Mouse (Mus musculus) forebrain, embryonic 12.5 days (tissue): ENCODE data around the gene Fam208b. TPM values are rescaled to one million over a fixed set of nuclear protein-coding genes. Genes with fewer than 3 reads are reported as not detected.

Experiments used
- ATAC-seq: fragments of 200-750 bp; cut with Nextera tagmentation; 2 replicates; pipeline ENCODE4 v1.8.0; 2017; ENCODE audit warnings: moderate TSS enrichment; ENCODE audit not compliant: low FRiP score
- H3K27ac ChIP-seq: fragments of 300-500 bp; sonication (generic); 2 replicates; pipeline ENCODE4 v1.5.1; 2016; ENCODE audit warnings: mild to moderate bottlenecking
- H3K27me3 ChIP-seq: fragments of 300-500 bp; sonication (generic); 2 replicates; pipeline ENCODE4 v1.6.1; 2016; ENCODE audit warnings: mild to moderate bottlenecking
- H3K36me3 ChIP-seq: fragments of 300-500 bp; sonication (generic); replicated peaks from 2 replicates; pipeline ENCODE4 v1.6.1; 2016; ENCODE audit warnings: mild to moderate bottlenecking
- H3K4me1 ChIP-seq: fragments of 300-500 bp; sonication (generic); 2 replicates; pipeline ENCODE4 v1.6.1; 2016
- H3K4me2 ChIP-seq: fragments of 300-500 bp; sonication (generic); 2 replicates; pipeline ENCODE4 v1.6.1; 2016; ENCODE audit warnings: mild to moderate bottlenecking, moderate library complexity
- H3K4me3 ChIP-seq: fragments of 300-500 bp; sonication (generic); replicated peaks from 2 replicates; pipeline ENCODE4 v1.5.1; 2016; ENCODE audit warnings: mild to moderate bottlenecking
- H3K9ac ChIP-seq: fragments of 300-500 bp; sonication (generic); 2 replicates; pipeline ENCODE4 v1.6.1; 2016; ENCODE audit warnings: mild to moderate bottlenecking
- H3K9me3 ChIP-seq: fragments of 300-500 bp; sonication (generic); 2 replicates; pipeline ENCODE4 v1.6.1; 2016
- WGBS: fragments of 180-500 bp; shearing (Covaris S2); methylation state at CpG from one replicate; pipeline ENCODE4 v1.1.7; 2016; 5-methylcytosine and 5-hydroxymethylcytosine counted together
- polyA plus RNA-seq: library from polyadenylated mRNA; unstranded; fragments of >200 nt; fragmentation: Nextera tagmentation; extraction: Ambion mirVana; gene quantifications from 2 replicates; pipeline ENCODE4 v1.2.1, GENCODE M21; 2016

The Fam208b gene
- polyA plus RNA-seq, 1 experiment from 2014 or later = 26.1 TPM

GRCm38 (mm10) chr13:3633895-3634811, 23.2 kb upstream of the Fam208b start, which contains the start of gene Asb13:
Asb13 (plus strand) TSS chr13:3634032.
- Histone ChIP-seq H3K9me3 (no peaks in the 10 kb centered on the region), H3K4me3 (peak within 1 kb of the TSS; percentile 72), H3K36me3 (no peaks in the 10 kb centered on the region), H3K27ac (no peak within 1 kb of the TSS), H3K9ac (peak within 1 kb of the TSS; percentile 75), H3K27me3 (0 out of 2 replicates have a peak, but pooled peaks cover 3% of the 10 kb centered on the region), H3K4me1 (no peaks in the 10 kb centered on the region), H3K4me2 (peak within 1 kb of the TSS; percentile 69)
- peak; percentile 95 for ATAC-seq
- WGBS = under 1% methylated on average over 47 of the region's 47 CpGs

DNA sequence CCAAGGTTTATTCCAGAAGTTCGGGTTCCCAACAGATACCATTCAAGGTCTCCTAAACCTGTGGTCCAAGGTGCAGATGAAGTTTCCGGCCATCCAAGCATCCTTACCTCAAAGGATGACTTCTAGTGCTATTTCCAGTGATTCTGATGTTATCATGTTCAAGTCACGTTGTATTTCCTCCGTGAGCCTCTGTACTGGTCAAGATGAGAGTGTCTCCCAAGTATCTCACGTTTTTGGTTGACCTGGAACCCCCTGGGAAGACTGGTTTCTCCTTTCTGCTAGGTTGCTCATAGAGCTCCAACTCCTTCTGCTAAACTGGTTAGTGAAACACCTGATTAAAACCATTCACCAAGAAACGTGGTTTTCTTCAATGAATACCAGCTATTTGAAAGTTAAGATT, 22.2 kb upstream of the Fam208b start:
- Histone ChIP-seq H3K4me2 (no peak overlapping the region), H3K9me3 (no peaks in the 10 kb centered on the region), H3K36me3 (no peaks in the 10 kb centered on the region), H3K4me1 (no peaks in the 10 kb centered on the region), H3K9ac (no peak overlapping the region), H3K27ac (no peak overlapping the region), H3K4me3 (no peak overlapping the region), H3K27me3 (0 out of 2 replicates have a peak, but pooled peaks cover 3% of the 10 kb centered on the region)
- ATAC-seq = no peak
- WGBS = 41% methylated on average over 6 of the region's 6 CpGs

DNA sequence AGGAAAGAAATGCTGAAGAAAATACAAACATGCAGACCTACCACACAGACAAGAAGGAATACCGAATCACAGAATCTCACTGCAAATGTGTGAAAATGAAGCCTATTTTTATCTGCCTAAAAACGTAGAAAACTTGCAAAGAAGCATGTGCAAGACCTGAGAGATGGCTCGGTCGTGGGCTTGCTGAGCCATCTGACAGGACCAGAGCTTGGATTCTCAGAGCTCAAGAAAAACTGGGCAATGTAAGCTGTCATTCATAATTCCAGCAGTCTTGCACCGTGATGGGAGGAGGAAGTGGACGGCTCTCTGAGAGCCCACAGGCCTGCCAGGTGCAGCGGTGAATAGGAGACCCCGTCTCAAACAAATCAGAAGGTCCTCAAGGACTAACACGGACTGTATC, 21.6 kb upstream of the Fam208b start:
- 89% methylated on average over 9 of the region's 9 CpGs for WGBS

DNA sequence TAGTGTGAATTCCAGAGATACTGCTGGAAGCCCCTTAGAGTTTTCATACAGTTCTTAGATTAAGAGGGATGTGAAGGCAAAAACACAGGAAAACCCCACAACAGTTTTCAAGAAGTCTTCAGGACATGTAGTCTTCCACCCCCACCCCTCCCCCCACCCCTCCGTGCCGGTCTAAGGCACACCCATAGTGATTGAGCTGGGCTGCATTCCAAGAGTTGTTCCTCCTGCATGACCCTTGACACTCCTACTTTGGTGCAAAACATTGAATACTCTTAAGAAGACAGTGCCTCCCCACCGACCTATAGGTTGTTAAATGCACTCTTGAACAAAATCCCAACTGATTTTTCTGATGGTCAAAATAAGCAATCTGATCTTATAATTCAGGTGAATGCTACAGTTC, 17.2 kb upstream of the Fam208b start:
- Histone ChIP-seq H3K4me1 (no peaks in the 10 kb centered on the region), H3K4me2 (no peak overlapping the region), H3K36me3 (no peaks in the 10 kb centered on the region), H3K27me3 (0 out of 2 replicates have a peak, but pooled peaks cover 3% of the 10 kb centered on the region), H3K27ac (no peak overlapping the region), H3K9ac (no peak overlapping the region), H3K9me3 (no peaks in the 10 kb centered on the region), H3K4me3 (no peak overlapping the region)
- no peak for ATAC-seq
- 41% methylated on average over 3 of the region's 3 CpGs for whole genome bisulfite sequencing

More for the DNA sequence above, 21.6 kb upstream of the Fam208b start:
- no peak overlapping the region for H3K9ac ChIP-seq
- no peak for ATAC-seq
- no peak overlapping the region for H3K4me2 ChIP-seq
- H3K9me3 ChIP-seq = no peaks in the 10 kb centered on the region
- no peaks in the 10 kb centered on the region for H3K4me1 ChIP-seq
- no peak overlapping the region for H3K4me3 ChIP-seq
- no peak overlapping the region for H3K27ac ChIP-seq
- H3K27me3 ChIP-seq = 0 out of 2 replicates have a peak, but pooled peaks cover 3% of the 10 kb centered on the region
- no peaks in the 10 kb centered on the region for H3K36me3 ChIP-seq

DNA sequence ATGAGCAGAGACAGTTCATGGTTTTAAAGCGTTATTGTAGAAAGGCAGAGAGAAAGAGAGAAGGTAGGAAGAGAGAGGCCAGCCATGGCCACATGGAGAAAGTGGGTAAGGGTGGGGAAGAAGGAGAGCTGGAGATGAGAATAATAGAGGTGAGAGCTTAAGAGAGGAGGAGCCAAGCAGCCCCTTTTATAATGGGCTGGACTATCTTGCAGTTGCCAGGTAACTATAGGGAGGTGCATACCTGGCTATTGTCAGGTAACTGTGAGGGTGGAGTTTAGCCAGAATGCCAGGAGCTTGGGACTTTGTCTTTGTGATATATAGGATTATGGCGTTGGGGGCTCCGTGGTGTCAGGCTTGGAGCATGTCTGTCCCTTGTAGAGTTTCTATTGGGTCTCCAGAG, 16.2 kb upstream of the Fam208b start:
- no peaks in the 10 kb centered on the region for H3K9me3 ChIP-seq
- H3K4me2 ChIP-seq = no peak overlapping the region
- H3K36me3 ChIP-seq = no peaks in the 10 kb centered on the region
- no peak overlapping the region for H3K4me3 ChIP-seq
- no peaks in the 10 kb centered on the region for H3K4me1 ChIP-seq
- ATAC-seq = no peak
- H3K27ac ChIP-seq = no peak overlapping the region
- WGBS = 62% methylated on average over 3 of the region's 3 CpGs
- no peaks in the 10 kb centered on the region for H3K27me3 ChIP-seq
- H3K9ac ChIP-seq = no peak overlapping the region

DNA sequence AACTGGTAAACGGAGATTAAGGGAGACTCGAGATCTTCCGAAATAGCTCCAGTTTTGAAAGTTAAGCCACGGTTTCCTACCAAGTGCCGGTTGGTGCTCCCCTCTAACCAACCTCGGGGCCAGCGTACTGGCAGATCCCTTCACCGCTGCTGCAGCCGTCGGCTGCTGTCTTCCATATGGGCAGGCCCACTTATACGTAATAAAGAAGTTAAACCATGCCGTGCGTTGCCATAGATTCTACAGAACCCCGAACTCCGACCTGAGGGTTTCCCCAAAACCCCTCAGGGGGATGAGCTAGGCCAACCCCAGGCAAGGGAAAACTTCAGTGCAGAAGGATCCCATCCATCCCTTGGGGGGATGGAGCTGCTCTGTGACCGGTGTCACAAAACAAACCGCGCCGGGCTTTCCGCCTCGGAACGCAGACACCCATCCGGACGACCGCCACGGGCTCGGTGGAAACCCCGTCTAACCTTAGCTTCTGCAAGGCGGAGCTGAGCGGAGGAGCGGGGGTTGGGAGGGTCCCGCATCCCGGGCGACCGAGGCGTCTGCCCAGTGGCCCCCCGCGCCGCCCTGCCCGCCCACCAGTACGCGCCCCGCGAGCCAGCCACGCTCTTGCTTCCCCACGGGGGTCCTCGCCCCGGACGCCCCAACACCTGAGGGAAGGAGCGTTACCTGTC, 652 bp downstream of the Fam208b start:
- Histone ChIP-seq H3K4me3 (peak overlapping the region; percentile 93), H3K4me1 (peaks cover 3% of the 10 kb centered on the region; the same call in 1 of the 2 replicates), H3K4me2 (peak overlapping the region; percentile 76), H3K27me3 (0 out of 2 replicates have a peak, but pooled peaks cover 7% of the 10 kb centered on the region), H3K9me3 (0 out of 2 replicates have a peak, but pooled peaks cover 2% of the 10 kb centered on the region), H3K36me3 (no peaks in the 10 kb centered on the region), H3K9ac (peak overlapping the region; percentile 85), H3K27ac (peak overlapping the region; percentile 95)
- ATAC-seq = peak; percentile 55
- WGBS = under 1% methylated on average over 41 of the region's 50 CpGs

GRCm38 (mm10) chr13:3609780-3610117, 1.2 kb downstream of the Fam208b start:
- Histone ChIP-seq H3K27ac (no peak overlapping the region; the same call in 1 of the 2 replicates), H3K4me3 (peak overlapping the region; percentile 93), H3K27me3 (0 out of 2 replicates have a peak, but pooled peaks cover 7% of the 10 kb centered on the region), H3K9ac (peak overlapping the region; percentile 85), H3K4me2 (peak overlapping the region; percentile 76), H3K9me3 (0 out of 2 replicates have a peak, but pooled peaks cover 2% of the 10 kb centered on the region), H3K36me3 (no peaks in the 10 kb centered on the region), H3K4me1 (peaks cover 3% of the 10 kb centered on the region; the same call in 1 of the 2 replicates)
- 24% methylated on average over 8 of the region's 8 CpGs for WGBS
- ATAC-seq = no peak

DNA sequence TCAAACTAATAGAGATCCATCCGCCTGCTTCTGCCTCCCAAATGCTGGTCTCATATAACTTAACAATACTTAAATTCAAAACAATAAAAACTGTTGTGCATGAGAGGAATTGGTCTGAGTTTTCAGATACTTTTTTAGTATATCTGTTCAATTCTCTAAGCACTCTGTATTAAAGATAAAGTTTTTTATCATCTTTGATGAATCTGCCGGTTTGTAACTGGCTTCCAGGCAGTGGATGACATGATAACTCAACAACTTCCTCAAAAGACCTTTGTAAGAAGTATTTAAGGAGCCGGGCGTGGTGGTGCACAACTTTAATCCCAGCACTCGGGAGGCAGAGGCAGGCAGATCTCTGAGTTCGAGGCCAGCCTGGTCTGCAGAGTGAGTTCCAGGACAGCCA, 14.7 kb downstream of the Fam208b start:
- H3K4me2 ChIP-seq = no peak overlapping the region
- no peak overlapping the region for H3K27ac ChIP-seq
- 96% methylated on average over 6 of the region's 6 CpGs for WGBS
- ATAC-seq = no peak
- no peak overlapping the region for H3K4me3 ChIP-seq
- no peak overlapping the region for H3K9ac ChIP-seq
- H3K9me3 ChIP-seq = no peaks in the 10 kb centered on the region
- no peaks in the 10 kb centered on the region for H3K27me3 ChIP-seq
- H3K36me3 ChIP-seq = peaks cover 44% of the 10 kb centered on the region
- no peaks in the 10 kb centered on the region for H3K4me1 ChIP-seq

- H3K27ac ChIP-seq = no peak overlapping the region
- peaks cover 53% of the 10 kb centered on the region for H3K36me3 ChIP-seq
- no peak overlapping the region for H3K4me2 ChIP-seq
- 91% methylated on average over 1 of the region's 1 CpGs for WGBS
- H3K27me3 ChIP-seq = no peaks in the 10 kb centered on the region
- H3K9me3 ChIP-seq = no peaks in the 10 kb centered on the region
- H3K4me3 ChIP-seq = no peak overlapping the region
- H3K9ac ChIP-seq = no peak overlapping the region
- no peaks in the 10 kb centered on the region for H3K4me1 ChIP-seq
- ATAC-seq = no peak
Observed at GRCm38 (mm10) chr13:3594311-3594710, 16.6 kb downstream of the Fam208b start.

DNA sequence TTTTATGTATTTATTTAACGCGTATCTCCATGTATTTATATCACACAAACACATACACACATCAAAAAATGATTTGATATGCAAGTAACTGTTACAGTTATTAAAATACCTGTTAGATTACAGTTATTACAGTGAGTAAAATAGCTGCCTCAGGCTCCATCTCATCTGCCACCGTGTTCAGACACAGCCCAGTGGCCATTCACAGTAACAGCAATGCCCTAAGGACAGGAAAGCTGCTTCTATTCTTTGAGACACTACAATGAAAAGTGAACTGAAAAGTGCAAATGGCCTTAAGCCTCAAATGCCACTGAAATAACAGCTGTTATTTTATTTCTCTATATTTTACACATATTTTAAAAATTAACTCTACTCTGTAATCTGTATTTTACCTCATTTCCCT, 20.1 kb downstream of the Fam208b start:
- Histone ChIP-seq H3K4me2 (no peak overlapping the region), H3K27me3 (no peaks in the 10 kb centered on the region), H3K4me1 (no peaks in the 10 kb centered on the region), H3K4me3 (no peak overlapping the region), H3K27ac (no peak overlapping the region), H3K9ac (no peak overlapping the region), H3K9me3 (no peaks in the 10 kb centered on the region), H3K36me3 (peaks cover 53% of the 10 kb centered on the region)
- no peak for ATAC-seq
- 91% methylated on average over 3 of the region's 3 CpGs for WGBS

GRCm38 (mm10) chr13:3563953-3564352, 47.0 kb downstream of the Fam208b start:
- no peaks in the 10 kb centered on the region for H3K9me3 ChIP-seq
- peaks cover 55% of the 10 kb centered on the region for H3K36me3 ChIP-seq
- no peak overlapping the region for H3K4me2 ChIP-seq
- H3K4me1 ChIP-seq = no peaks in the 10 kb centered on the region
- H3K9ac ChIP-seq = no peak overlapping the region
- H3K4me3 ChIP-seq = no peak overlapping the region
- no peak overlapping the region for H3K27ac ChIP-seq
- H3K27me3 ChIP-seq = no peaks in the 10 kb centered on the region
- 81% methylated on average over 2 of the region's 2 CpGs for WGBS
- no peak for ATAC-seq

DNA sequence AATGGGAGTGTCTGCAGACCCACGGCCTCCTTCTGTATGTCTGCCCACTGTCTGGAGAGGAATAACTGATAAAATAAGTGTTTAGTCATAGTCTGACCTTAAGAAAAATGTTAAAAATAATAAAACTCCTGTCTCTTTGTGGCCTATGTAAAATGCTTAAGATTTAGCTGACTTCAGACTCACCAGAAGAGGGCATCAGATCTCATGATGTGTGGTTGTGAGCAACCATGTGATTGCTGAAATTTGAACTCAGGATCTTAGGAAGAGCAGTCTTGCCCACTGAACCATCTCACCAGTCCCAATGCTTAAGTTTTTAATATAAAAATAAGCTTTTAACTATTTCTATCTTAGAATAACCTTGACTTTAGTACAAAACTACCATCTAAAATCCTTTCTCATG, 47.8 kb downstream of the Fam208b start:
- Histone ChIP-seq H3K9me3 (no peaks in the 10 kb centered on the region), H3K4me1 (no peaks in the 10 kb centered on the region), H3K36me3 (peaks cover 49% of the 10 kb centered on the region), H3K4me3 (no peak overlapping the region), H3K27me3 (no peaks in the 10 kb centered on the region), H3K9ac (no peak overlapping the region), H3K27ac (no peak overlapping the region), H3K4me2 (no peak overlapping the region)
- 97% methylated on average over 1 of the region's 1 CpGs for WGBS
- no peak for ATAC-seq
